Mouse (Mus musculus) kidney, adult 18-20 months (tissue): Measurements from ENCODE around the gene Vdac2.

Experiments used
- DNase-seq: peaks from one replicate; pipeline ENCODE4 v3.0.0; 2021

Gene Vdac2

GRCm38 (mm10) chr14:21820880-21821505 lies 4.0 kb upstream of the Vdac2 start:
- no peak for DNase-seq

GRCm38 (mm10) chr14:21822307-21822706 lies 2.7 kb upstream of the Vdac2 start:
- no peak for DNase-seq

- peak; percentile 79 for DNase-seq
Observed at GRCm38 (mm10) chr14:21822795-21823374, 2.2 kb upstream of the Vdac2 start.

GRCm38 (mm10) chr14:21823897-21824296 lies 1.1 kb upstream of the Vdac2 start:
- DNase-seq = no peak

GRCm38 (mm10) chr14:21825786-21826491 lies 901 bp downstream of the Vdac2 start:
- no peak for DNase-seq

GRCm38 (mm10) chr14:21830876-21831767 lies 6.1 kb downstream of the Vdac2 start:
- DNase-seq = peak; percentile 99

GRCm38 (mm10) chr14:21831830-21832403 lies 6.9 kb downstream of the Vdac2 start:
- DNase-seq = peak; percentile 24

GRCm38 (mm10) chr14:21838336-21839017 lies 13.4 kb downstream of the Vdac2 start:
- no peak for DNase-seq

GRCm38 (mm10) chr14:21841819-21842592 lies 17.0 kb downstream of the Vdac2 start:
- DNase-seq = no peak

- DNase-seq = no peak
Observed at GRCm38 (mm10) chr14:21843263-21843662, 18.2 kb downstream of the Vdac2 start.

- no peak for DNase-seq
Observed at GRCm38 (mm10) chr14:21846827-21847380, 21.9 kb downstream of the Vdac2 start.

GRCm38 (mm10) chr14:21847381-21848165 lies 22.5 kb downstream of the Vdac2 start:
- peak; percentile 52 for DNase-seq

- peak; percentile 96 for DNase-seq
Observed at GRCm38 (mm10) chr14:21848166-21849154, 23.4 kb downstream of the Vdac2 start, which contains the start of gene Comtd1. Comtd1 (minus strand) TSS chr14:21848977.

GRCm38 (mm10) chr14:21849524-21850418 lies 24.7 kb downstream of the Vdac2 start:
- DNase-seq = no peak

GRCm38 (mm10) chr14:21850419-21851127 lies 25.5 kb downstream of the Vdac2 start:
- DNase-seq = no peak

GRCm38 (mm10) chr14:21851996-21852791 lies 27.2 kb downstream of the Vdac2 start:
- DNase-seq = no peak
